Mouse (Mus musculus) adrenal gland, postnatal 14 days (tissue): Measurements from ENCODE around the gene Ubap2l. TPM values are rescaled to one million over a fixed set of nuclear protein-coding genes. Genes with fewer than 3 reads are reported as not detected.

ENCODE experiments used
- DNase-seq: peaks from one replicate; pipeline ENCODE4 v3.0.0; 2021; ENCODE audit warnings: mixed read lengths
- long read RNA-seq, 2 experiments: library from polyadenylated mRNA; stranded (forward); transcript quantifications; one replicate each; pipeline ENCODE4 v2.0.0; 2021
- total RNA-seq: library from RNA; stranded (reverse); gene quantifications from 2 replicates; pipeline ENCODE4 v1.2.3, GENCODE M21; 2021

The Ubap2l gene
- total RNA-seq, result 164 and 177 TPM in 2 replicates
- long read RNA-seq, experiment 1, full-length matches to known transcripts, result 16 of 117 reads
- long read RNA-seq, experiment 1, partial matches to known transcripts, result 19 of 117 reads
- long read RNA-seq, experiment 1, other reads (novel, unspliced or antisense), result 82 of 117 reads
- long read RNA-seq, experiment 2, full-length matches to known transcripts, result 11 of 105 reads
- long read RNA-seq, experiment 2, partial matches to known transcripts, result 21 of 105 reads
- long read RNA-seq, experiment 2, other reads (novel, unspliced or antisense), result 73 of 105 reads

DNA sequence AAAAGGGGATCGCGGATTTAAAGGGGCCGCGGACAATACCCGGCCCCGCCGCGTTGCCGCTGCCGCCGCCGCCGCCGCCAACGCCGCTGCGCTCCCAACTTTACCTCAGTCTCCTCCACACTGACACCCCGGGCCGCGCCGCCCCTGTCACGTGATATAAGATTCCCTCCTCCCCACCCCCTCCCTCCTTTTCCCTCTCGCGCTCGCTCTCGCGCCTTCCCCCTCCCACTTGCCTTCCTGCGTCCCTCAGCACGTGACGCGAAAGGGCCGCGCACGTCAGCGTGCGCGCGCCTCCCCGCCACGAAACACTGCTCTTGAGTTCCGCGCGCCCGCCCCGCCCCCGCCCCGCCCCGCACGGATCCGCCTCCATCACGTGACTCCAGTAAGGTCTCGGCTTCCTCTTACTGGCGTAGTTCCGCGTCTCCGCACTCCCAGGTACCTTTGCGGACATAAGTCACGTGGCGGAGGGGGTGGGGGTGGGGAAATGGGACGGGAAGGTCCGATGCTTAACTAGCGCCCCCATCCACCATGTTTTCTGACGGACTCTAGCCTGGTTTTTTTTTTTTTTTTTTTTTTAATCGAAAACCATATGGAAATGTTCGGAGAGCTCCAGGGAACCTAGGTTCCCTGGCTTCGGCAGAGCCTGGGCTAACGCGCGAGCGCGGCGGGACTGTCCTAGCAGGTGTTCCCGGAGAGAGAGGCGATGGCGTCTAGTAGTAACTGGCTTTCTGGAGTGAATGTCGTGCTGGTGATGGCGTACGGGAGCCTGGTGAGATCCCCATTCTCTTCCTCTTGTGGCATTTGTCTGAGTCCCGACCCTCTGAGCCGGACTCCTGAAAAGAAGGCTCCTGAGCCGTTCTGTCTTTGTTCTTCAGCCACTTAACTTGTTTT, at the start of gene Ubap2l:
Gene Ubap2l (minus strand): TSS at position 278 of the 891 bp plus-strand sequence.
- DNase-seq, result peak; percentile 97

DNA sequence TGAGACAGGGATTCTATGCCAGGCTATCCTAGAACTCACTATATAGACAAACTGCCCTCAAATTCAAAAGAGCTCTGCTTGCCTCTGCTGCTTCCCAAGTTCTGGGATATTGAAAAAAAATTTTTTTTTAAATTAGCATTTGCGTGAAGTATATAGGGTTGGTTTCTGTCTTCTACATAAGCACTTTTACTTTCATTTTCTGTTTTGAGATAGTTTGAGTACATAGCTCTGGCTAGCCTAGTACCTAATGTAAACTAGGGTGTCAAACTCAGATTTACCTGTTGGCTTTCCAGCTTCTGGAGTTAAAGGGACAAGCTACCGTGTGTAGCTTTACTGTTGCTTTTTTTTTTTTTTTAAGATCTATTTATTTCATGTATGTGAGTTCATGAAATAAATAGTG, 49.2 kb upstream of the Ubap2l start:
- no peak for DNase-seq

DNA sequence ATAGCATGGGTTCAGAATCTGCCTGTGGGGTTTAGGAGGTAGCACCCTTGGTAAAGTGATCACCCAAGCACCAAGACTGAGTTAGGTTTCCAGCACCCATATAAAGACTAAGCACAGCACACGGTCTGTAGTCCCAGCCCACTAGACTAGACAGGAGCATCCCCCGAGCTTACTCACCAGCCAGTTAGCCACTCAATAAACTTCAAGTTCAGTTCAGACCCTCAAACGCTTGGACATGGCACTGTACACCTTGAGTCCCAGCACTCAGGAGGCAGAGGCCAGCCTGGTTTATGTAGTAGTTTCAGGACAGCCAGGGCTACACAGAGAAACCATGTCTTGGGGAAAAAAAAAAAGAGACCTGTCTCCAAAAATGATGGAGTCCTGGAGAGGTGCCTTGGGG, 48.6 kb upstream of the Ubap2l start:
- DNase-seq, result no peak

DNA sequence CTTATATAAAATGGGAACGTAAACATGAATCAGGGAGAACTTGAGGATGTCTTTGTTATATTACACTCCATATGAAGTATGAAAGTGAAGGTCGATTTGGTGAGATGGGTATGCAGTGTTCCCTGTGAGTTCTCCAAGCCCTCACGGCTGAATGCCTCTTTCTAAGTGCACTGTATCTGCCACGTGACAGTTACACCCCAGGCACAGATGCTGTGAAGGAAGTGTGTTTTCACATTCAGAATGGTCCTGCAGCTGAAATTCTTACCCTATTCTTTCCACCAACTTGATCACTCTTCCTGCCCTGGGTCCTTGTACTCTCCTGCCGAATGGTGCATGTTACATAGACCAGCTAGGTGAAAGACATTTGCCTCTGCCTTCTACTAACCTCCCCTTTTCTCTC, 45.5 kb upstream of the Ubap2l start:
- no peak for DNase-seq

DNA sequence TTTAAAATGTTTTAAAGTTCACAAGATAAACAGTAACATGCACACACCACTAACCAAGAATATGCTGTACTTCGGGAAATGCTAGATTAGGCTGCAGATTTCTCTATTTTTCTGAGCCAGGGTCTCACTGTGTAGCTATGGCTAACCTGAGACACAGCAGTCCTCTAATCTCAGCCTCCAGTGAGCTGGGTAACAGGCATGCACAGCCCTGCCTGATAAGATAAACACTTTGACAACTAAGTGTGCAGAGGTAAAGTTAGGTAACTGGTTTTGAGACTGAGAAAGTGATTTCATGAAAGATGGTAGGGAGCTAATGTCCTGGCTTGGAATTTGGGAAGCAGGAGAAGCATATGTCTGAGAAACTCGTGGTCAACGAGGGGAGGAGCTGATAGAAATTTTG, 42.0 kb upstream of the Ubap2l start:
- no peak for DNase-seq

DNA sequence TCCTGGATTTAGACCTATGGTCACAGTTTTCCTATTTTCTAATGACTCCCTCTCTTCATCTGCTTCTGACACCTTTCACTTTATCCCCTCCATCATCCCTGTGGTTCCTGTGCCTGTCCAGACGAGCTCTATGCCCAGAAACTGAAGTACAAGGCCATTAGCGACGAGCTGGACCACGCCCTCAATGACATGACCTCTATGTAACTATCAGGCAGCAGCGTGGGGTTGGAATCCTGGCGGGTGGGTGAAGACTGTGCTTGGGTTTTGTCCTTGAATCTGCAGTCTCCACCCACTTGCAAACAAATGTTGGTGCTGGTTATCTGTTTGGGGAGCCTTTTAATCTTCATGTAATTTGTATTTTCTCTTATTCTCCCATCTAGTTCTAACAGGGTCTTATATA, 38.5 kb upstream of the Ubap2l start:
- peak; percentile 45 for DNase-seq

DNA sequence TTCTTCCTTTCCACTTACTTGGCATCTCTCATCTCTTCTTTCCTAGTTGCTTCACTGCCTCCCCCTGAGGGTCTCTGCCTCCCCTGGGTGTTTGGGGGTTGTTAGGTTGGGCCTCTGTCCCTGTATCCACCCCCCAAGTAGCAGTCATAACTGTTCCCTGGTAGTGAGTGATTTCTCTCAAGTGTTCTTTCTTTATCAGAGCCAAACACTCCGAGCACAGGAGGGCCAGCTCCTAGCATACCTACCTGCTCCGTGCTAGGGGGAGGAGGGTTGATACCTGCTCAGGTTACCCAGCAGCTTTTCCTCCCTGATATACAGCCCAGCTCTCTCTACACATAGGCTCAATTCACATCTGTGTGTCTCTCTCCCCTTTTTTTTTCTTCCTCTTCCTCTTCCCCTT, 36.2 kb upstream of the Ubap2l start:
- DNase-seq, result no peak

DNA sequence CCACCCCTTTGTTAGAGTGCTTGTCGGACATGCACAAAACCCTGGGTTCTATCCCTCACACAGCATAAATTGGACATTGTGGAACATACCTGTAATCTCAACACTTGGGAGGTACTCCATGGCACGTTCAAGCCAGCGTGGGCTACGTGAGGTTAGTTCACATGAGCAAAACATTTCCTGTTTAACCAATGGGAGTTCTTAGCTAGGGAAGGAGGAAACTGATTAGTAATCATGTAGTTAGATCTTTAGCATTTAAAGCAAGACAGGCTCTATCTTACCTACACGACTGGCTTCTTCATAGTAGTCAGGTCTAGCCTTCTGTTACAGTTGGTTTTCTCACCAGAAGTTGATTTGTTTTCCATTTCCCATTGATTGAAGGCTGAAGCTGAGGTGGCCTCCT, 33.6 kb upstream of the Ubap2l start:
- DNase-seq, result no peak

DNA sequence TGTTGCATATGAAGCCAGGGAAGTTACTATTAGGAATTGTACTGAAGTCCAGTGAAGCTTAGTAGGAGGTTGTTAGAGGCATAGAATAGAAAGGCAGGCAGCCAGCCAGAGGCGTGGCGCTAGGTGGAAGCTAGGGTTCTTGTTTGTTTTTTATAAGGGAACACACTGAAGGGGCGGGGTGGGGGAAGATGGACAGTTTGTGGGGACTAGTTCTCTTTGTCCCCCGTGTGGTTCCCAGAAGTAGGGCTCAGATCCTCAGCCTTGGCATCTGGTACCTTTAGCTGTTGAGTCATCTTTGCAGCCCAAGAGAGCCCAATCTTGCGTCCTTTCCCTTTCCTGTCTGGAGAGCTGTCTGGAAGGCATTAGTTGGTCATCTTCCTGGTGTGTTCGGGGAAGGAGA, 32.9 kb upstream of the Ubap2l start:
- peak; percentile 54 for DNase-seq

DNA sequence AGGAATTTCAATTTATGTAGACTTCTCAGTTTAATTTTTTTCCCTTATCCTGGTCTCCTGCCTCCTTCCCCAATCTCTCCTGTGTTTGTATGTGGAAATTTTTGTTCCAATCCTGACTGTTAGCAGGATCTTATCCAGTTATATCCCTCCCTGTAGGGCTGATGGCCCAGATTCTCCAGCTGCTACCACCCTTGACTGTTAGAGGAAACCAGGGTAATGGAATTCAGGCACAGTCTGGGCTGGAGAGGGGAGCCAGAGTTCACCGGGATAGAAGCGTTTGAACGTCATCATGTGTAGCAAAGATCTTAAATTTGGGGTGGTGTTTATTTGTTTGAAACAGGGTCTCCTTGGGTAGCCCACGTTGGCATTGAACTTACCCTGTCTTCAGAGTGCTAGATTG, 32.4 kb upstream of the Ubap2l start:
- DNase-seq, result no peak

DNA sequence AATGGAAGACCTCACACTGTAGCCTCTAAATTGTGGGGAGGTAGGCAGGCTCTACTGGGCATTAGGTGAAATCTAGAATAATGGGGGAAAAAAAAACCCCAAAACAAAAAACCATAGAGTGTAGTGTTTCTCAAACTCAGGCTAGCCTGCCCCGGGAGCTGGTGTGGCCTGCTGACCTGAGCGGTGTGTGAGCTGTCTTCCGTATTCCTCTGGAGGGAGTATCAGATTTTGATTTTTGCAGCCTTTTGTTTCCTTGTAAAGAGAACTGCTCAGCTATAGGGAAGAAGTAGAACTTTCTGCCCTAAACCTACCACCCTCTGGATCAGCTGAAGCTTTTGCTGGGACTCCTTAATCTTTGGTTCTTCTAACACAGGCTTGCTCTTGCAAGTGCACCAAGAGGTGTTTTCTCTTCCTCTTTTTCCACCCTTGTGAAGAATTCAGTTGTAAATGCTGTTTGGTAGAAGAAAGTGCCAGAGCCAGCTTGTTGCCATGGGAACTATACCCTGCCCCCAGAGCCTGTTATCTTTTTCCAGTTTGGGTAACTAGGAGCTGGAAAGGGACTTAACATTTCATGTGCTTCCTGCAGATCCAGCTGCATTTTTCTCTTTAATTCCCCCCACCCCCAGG, 31.4 kb upstream of the Ubap2l start:
- DNase-seq, result no peak

DNA sequence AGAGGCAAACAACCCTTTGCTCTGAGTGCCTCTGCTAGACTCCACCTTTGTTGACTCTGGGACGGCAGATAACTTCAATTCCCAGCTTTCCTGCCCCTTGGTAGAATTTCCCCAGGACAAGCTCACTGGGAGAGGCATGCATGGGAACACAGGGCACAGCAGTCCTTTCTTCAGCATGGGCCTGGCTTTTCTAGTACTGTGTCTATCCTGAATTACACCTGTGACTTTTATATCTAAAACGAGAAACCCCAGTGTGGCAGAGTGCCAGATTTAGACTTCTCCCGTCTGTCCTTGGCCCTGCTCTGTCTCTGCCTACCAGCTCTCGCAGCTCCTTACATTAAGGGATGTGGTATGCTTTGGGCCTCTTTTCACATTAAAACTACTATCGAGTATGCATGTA, 30.6 kb upstream of the Ubap2l start:
- no peak for DNase-seq

DNA sequence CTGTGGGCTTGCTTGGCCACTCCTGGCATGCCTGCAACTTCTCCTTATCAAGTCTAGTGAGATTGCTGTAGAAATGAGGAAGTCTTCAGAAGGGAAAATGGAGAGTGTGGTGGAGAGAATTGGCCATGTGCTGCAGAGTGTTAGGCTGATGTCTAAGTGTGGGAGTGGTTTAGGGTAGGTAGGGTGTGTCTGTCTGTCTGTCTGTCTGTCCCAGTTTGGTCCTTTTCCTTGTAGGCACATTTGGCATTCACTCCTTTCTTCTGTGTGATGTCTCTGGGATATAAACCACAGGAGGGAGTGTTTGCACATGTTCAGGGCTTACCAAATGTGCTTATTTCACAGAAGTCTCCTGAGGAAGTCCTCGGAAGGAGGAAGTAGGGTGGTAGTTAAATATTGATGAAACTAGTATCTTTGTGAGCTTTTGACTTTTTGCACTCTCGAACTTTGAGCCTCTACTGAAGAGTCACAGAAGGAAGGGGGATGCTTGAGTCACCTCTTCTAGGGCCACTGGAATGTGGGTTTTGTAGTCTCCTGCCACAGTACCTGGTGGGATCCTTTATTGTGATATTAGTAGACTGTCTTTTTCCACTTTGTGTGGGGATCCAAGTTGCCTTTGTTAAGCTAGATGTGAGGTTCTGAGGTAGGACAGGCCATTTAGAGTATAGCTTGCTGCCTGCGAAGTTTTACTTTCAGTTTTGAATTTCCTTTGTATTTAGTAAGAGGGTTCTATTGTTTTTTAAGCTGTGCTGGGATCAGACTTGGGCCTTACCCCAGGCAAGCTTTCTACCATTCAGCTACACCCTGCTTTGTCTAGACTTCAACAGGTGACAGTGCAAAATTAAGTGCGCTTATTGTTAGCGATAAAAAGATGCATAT, 29.2 kb upstream of the Ubap2l start:
- no peak for DNase-seq

DNA sequence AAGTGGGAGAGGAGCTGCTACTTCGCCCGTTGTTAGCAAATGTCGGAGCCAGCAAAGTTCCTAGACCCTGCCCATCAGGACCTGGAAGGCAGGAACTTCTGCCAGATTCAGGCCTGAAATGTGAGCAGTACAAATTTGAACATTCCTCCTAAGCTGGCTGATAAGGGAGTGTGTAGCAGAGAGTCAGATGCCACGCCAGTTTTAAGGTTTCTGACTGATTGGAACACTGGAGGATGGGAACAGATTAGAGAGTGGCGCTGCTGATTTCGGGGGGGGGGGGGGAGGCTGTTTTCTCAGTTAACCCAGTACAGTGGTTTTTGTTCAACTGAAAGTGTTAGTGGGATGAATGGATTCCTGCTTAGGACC, 28.1 kb upstream of the Ubap2l start:
- no peak for DNase-seq

DNA sequence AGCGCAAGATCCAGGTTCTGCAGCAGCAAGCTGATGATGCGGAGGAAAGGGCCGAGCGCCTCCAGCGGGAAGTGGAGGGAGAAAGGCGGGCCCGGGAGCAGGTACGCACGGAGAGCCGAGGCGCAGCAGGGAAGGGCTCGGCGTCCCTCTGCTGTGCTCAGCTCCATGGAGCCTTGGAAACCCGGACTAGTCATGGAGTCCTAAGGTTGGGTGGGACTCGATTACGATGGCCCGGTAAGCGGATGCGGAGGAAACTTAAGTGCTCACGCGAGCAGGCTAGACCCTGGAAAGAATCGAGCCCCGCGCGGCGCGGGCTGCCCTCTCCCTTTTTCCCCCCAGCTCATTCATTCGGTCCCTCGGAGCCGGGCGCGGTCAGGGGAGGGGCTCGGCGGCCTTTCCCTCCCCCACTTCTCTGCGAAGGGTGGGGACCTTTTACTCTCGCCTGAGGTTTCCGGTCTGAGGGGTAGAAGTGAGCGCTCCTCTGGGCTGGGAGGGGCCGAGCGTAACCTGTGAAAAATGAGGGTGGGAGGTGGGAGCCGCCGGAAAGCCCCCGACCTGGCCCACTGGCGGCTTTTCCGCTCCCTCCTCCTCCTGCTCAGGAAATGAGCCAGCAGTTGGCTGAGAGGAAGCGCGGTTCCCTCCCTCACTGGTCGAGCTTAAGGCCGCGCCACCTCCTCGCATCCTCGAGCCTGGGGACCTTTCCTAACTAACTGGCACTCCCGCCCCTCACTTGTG, 27.5 kb upstream of the Ubap2l start:
- peak; percentile 88 for DNase-seq

DNA sequence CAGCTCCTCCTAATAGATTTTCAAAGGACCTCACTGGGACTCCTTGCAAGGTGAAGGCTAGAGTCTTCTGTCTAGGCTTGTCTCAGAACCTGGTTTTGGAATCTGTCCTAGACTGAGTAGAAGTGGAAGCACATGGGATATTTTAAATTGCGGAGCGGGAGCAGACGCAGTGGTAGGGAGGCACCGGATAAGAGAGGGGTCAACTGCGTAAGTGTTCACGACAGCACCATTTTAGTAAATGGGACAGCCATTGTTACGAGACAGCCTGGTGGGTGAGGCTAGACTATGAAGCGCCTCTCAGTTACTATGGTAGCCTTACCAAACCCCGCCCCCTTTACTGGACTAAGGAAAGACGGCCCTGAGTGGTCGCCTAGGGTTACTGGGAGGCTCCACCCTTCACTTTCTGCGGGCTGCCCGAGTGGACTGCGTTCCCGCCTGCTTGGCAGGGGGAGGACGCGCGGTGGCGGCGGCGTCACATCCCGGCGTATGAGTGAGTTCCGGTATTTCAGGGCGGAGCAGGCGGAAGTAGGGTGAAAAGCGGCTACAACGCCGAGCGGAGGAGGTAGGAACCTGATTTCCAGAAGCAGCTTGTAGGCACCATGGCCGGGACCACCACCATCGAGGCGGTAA, 26.8 kb upstream of the Ubap2l start:
- DNase-seq, result peak; percentile 97

DNA sequence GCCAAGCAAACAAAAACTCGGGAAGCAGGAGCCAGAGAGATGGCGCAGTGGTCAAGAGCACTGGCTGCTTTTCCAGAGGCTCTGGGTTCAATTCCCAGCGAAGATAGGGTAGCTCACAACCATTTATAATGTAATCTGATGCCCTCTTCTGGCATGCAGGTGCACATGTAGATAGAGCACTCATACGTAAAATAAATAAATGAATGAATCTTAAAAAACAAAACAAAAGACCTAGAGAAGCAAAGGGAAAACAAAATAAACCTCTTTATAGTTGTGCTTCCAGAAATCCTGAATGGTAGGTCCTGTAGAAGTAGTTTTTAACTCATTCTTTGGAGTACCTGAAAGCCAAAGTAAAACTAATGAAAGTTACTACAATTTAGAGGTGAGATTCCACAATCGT, 25.8 kb upstream of the Ubap2l start:
- DNase-seq, result no peak

DNA sequence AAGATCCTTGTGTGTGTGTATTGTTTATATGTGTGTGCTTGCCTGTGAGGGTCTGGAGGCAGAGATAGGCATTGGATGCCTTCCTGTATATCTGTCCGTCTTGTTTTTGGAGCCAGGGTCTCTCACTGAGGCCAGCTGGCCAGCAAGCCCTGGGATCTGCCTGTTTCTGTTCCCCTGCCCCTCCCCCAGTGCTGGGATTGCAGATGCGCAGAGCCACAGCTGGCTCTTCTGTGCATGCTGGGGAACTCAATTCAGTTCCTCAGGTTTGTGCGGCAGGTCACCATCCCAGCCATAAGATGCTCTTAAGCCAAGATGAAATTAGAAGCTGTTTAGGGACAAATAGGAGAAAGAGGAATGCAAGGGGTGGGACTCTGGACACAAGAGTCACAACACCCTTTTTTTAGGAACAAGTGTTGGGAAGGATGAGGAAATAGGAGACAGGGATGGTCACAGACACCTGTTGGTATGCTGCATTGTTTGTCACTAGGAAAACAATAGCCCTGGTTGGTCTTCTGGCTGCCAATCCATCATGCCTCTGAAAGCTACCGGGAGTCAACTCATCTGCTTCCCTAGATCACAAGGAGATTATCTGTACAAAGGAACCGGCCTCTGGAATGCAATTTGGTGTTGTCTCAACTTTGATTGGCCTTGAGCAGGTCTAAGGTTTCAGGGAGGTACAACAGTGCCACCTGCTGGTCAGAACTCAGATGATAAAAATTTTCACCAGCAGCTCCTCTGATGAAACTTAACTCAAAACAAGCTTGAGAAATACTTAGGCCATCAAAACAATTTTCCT, 24.7 kb upstream of the Ubap2l start:
- DNase-seq, result peak; percentile 88

DNA sequence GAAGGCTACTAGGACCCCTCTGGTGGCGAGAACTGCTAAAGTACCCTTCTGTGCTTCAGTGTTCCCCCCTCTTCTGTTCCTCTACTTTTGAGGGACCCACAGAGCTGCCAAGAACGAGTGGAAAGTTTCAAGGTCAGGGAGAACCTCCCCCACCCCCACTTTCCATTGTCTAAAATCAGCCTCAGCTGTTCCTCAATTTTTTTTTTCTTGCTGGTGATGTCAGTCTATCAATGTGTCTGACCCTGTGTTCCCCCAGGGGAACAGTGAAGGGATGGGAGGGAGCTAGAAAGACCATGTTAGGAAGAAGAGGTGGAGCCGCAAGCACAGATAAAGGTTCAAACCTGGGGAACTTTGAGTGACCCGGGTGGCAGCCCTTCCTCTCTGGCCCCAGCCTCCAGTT, 19.9 kb upstream of the Ubap2l start, which contains the start of gene Tpm3:
Gene Tpm3 (plus strand): TSS at position 356 of the 400 bp plus-strand sequence.
- no peak for DNase-seq

DNA sequence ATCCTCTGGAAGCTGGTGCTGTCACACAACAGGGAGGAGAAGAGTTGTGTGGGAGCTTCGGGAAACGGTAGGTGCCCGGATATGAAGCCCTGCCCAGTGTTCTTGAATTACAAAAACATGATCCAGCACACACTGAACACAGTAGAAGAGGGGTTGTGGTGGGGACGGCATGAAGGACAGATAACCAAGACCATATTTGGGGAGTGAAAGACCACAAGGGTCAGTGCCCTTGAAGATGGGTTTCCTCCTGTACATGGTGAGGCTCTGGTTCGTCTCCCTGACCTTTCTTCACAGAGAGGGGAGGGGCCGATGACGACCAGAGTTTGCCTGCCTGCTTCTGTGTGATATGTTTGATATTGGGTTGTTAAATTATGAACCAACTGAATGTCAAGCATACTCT, 17.3 kb upstream of the Ubap2l start:
- no peak for DNase-seq
